Mouse (Mus musculus) midbrain, postnatal 0 days (tissue): ENCODE data around the gene Bmp2k. TPM values are rescaled to one million over a fixed set of nuclear protein-coding genes. Genes with fewer than 3 reads are reported as not detected.
"Not testable (repeated sequence)": the region's sequence is repeated elsewhere in the genome, so short reads cannot be mapped to it uniquely, and the experiment has no call there.

Source experiments
- ATAC-seq: fragments of 200-750 bp; cut with Nextera tagmentation; 2 replicates; pipeline ENCODE4 v1.8.0; 2017; ENCODE audit warnings: moderate number of reproducible peaks, mild to moderate bottlenecking, moderate TSS enrichment, moderate library complexity; ENCODE audit not compliant: low FRiP score
- DNase-seq: peaks from one replicate; pipeline ENCODE4 v3.0.0-alpha.2; 2015; ENCODE audit warnings: low spot score
- H3K27ac ChIP-seq: fragments of 300-500 bp; sonication (generic); 2 replicates; pipeline ENCODE4 v1.5.1; 2014; ENCODE audit warnings: low read depth, mild to moderate bottlenecking, low read length, mixed read lengths
- H3K27me3 ChIP-seq: fragments of 300-500 bp; sonication (generic); 2 replicates; pipeline ENCODE4 v1.6.1; 2014; ENCODE audit warnings: low read length, control low read depth, mixed read lengths; ENCODE audit not compliant: insufficient read depth
- H3K36me3 ChIP-seq: fragments of 300-500 bp; sonication (generic); 2 replicates; pipeline ENCODE4 v1.6.1; 2014; ENCODE audit warnings: low read length, control low read depth, mixed read lengths; ENCODE audit not compliant: insufficient read depth
- H3K4me1 ChIP-seq: fragments of 300-500 bp; sonication (generic); 2 replicates; pipeline ENCODE4 v1.6.1; 2014; ENCODE audit warnings: mild to moderate bottlenecking, control low read depth, antibody characterized with exemption, low read length, mixed read lengths; ENCODE audit not compliant: insufficient read depth
- H3K4me2 ChIP-seq: fragments of 300-500 bp; sonication (generic); 2 replicates; pipeline ENCODE4 v1.6.1; 2014; ENCODE audit warnings: low read depth, mild to moderate bottlenecking, low read length, mixed read lengths; ENCODE audit not compliant: poor library complexity, severe bottlenecking
- H3K4me3 ChIP-seq: fragments of 300-500 bp; sonication (generic); 2 replicates; pipeline ENCODE4 v1.5.1; 2014; ENCODE audit warnings: low read depth, mild to moderate bottlenecking, low read length, moderate library complexity
- H3K9ac ChIP-seq: fragments of 300-500 bp; sonication (generic); replicated peaks from 2 replicates; pipeline ENCODE4 v1.6.1; 2014; ENCODE audit warnings: mild to moderate bottlenecking, low read length, moderate library complexity, mixed read lengths; ENCODE audit not compliant: poor library complexity, severe bottlenecking
- H3K9me3 ChIP-seq: fragments of 300-500 bp; sonication (generic); 2 replicates; pipeline ENCODE4 v1.6.1; 2016; ENCODE audit warnings: low read length, control low read depth
- CTCF ChIP-seq: IDR thresholded peaks from 2 replicates; pipeline ENCODE4 v1.5.1; 2016; ENCODE audit warnings: antibody characterized with exemption, mild to moderate bottlenecking
- WGBS: fragments of 180-500 bp; shearing (Covaris S2); extraction: QIAGEN DNeasy Blood & Tissue Kit; methylation state at CpG from one replicate; pipeline ENCODE4 v1.1.7; 2014; 5-methylcytosine and 5-hydroxymethylcytosine counted together
- polyA plus RNA-seq: library from polyadenylated mRNA; unstranded; fragments of >200 nt; fragmentation: Nextera tagmentation; extraction: Ambion mirVana; gene quantifications from 2 replicates; pipeline ENCODE4 v1.2.1, GENCODE M21; 2015
- total RNA-seq: library from RNA; depleted of rRNA; stranded (reverse); fragments of >200 nt; gene quantifications from 2 replicates; pipeline ENCODE4 v1.2.3, GENCODE M21; 2014

The Bmp2k gene
- total and polyA plus RNA-seq, 2 experiments from 2014 or later = 9.5 to 19.4 TPM

DNA sequence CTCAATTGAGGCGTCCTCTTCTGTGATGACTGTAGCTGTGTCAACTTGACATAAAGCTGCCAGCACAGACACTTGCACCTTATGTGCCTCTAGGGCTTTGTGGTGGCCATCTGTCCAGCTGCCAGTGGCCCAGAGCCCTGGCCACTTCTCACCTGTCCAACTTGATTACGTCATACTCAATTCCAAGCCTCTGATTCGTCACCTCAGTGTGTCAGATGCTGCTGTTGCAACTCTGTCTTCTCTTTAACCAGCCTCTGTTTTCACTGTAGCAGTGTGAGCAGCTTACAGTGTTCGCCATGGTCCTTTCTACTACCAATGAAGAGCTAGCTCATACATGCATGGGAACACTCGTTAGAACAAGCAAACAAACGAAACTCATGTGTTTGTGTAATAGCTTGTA, 28.2 kb downstream of the Bmp2k start:
- H3K36me3 ChIP-seq = 0 out of 2 replicates have a peak, but pooled peaks cover 9% of the 10 kb centered on the region
- DNase-seq = no peak
- no peak overlapping the region for H3K9ac ChIP-seq
- H3K27me3 ChIP-seq = no peaks in the 10 kb centered on the region
- no peaks in the 10 kb centered on the region for H3K9me3 ChIP-seq
- H3K4me2 ChIP-seq = no peak overlapping the region
- H3K27ac ChIP-seq = no peak overlapping the region
- no peak overlapping the region for H3K4me3 ChIP-seq
- no peak for ATAC-seq
- 90% methylated on average over 6 of the region's 6 CpGs for WGBS
- H3K4me1 ChIP-seq = 0 out of 2 replicates have a peak, but pooled peaks cover 4% of the 10 kb centered on the region
- no peak for TF ChIP-seq CTCF

DNA sequence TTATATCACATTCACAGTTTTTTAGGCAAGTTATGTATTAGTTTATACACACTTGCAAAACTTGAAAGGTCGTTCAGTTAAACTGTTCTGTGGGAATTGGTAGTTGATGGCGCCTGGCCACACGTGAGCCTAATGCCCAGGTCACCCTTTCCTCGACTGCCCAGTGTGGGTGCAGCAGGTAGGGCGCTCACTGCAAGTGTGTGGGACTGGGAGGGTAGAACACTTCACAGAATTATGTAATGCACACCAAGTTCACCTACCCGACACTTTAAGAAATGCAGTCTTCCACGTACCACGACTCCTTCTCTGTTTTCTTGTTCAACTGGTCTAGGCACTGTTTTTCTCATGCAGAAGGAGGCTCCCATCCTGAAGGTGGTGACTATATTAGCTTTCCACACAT, 30.5 kb downstream of the Bmp2k start:
- 0 out of 2 replicates have a peak, but pooled peaks cover 13% of the 10 kb centered on the region for H3K36me3 ChIP-seq
- no peaks in the 10 kb centered on the region for H3K4me1 ChIP-seq
- no peak overlapping the region for H3K4me2 ChIP-seq
- H3K4me3 ChIP-seq = no peak overlapping the region
- WGBS = 93% methylated on average over 8 of the region's 8 CpGs
- H3K27me3 ChIP-seq = no peaks in the 10 kb centered on the region
- ATAC-seq (no peak), DNase-seq (no peak)
- TF ChIP-seq CTCF = no peak
- H3K27ac ChIP-seq = no peak overlapping the region
- H3K9me3 ChIP-seq = no peaks in the 10 kb centered on the region
- H3K9ac ChIP-seq = no peak overlapping the region

GRCm38 (mm10) chr5:97028840-97029239, 31.4 kb downstream of the Bmp2k start:
- H3K4me1 ChIP-seq, H3K9me3 ChIP-seq, H3K9ac ChIP-seq, DNase-seq, H3K27ac ChIP-seq, H3K4me2 ChIP-seq, ATAC-seq, H3K4me3 ChIP-seq, H3K27me3 ChIP-seq: not testable (repeated sequence)
- H3K36me3 ChIP-seq = 0 out of 2 replicates have a peak, but pooled peaks cover 13% of the 10 kb centered on the region
- WGBS = 75% methylated on average over 1 of the region's 1 CpGs

DNA sequence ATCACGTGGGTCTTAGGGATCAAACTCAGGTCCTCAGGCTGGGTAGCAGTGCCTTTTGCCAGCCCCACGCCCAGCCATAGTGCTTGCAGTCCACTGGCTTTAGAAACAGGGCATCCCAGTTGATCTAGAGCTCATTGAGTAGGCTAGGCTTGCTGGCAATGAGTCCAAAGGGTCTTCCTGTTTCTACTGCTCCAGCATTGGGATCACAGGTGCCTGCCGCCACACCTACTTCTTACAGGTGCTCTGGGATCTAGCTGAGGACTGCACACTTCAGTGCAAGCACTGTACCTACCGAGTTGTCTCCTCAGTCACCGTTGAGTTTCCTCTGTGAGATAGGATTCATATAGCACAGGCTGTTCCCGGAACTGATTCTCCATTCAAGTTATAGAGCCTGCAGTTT, 34.3 kb downstream of the Bmp2k start:
- H3K27ac ChIP-seq = no peak overlapping the region
- H3K9ac ChIP-seq = no peak overlapping the region
- ATAC-seq (no peak), DNase-seq (no peak)
- no peak overlapping the region for H3K4me2 ChIP-seq
- H3K27me3 ChIP-seq = no peaks in the 10 kb centered on the region
- no peak for TF ChIP-seq CTCF
- H3K4me3 ChIP-seq = no peak overlapping the region
- no peaks in the 10 kb centered on the region for H3K9me3 ChIP-seq
- no peaks in the 10 kb centered on the region for H3K4me1 ChIP-seq
- 90% methylated on average over 6 of the region's 6 CpGs for WGBS
- 0 out of 2 replicates have a peak, but pooled peaks cover 13% of the 10 kb centered on the region for H3K36me3 ChIP-seq

- TF ChIP-seq CTCF = no peak
- no peak for DNase-seq
- H3K4me1 ChIP-seq = no peaks in the 10 kb centered on the region
- no peak overlapping the region for H3K4me3 ChIP-seq
- H3K27me3 ChIP-seq = no peaks in the 10 kb centered on the region
- no peak overlapping the region for H3K9ac ChIP-seq
- H3K9me3 ChIP-seq = no peaks in the 10 kb centered on the region
- WGBS = 94% methylated on average over 7 of the region's 7 CpGs
- H3K27ac ChIP-seq = no peak overlapping the region
- no peak for ATAC-seq
- H3K36me3 ChIP-seq = no peaks in the 10 kb centered on the region; the same call in 1 of the 2 replicates
- H3K4me2 ChIP-seq = no peak overlapping the region
Observed at GRCm38 (mm10) chr5:97045260-97045659, 47.8 kb downstream of the Bmp2k start.

- no peak overlapping the region for H3K4me3 ChIP-seq
- no peak for DNase-seq
- H3K9ac ChIP-seq = no peak overlapping the region
- no peaks in the 10 kb centered on the region; the same call in 1 of the 2 replicates for H3K36me3 ChIP-seq
- ATAC-seq = no peak
- no peaks in the 10 kb centered on the region for H3K27me3 ChIP-seq
- no peak overlapping the region for H3K27ac ChIP-seq
- WGBS = 91% methylated on average over 10 of the region's 10 CpGs
- no peak overlapping the region for H3K4me2 ChIP-seq
- TF ChIP-seq CTCF = no peak
- H3K9me3 ChIP-seq = no peaks in the 10 kb centered on the region
- no peaks in the 10 kb centered on the region for H3K4me1 ChIP-seq
Observed at GRCm38 (mm10) chr5:97046680-97047079, 49.2 kb downstream of the Bmp2k start.
